Mouse (Mus musculus) thymus, postnatal 10 days (tissue): ENCODE results near the gene Rnaseh2a.

Experiments used
- DNase-seq, 2 experiments: peaks; one replicate each; pipeline ENCODE4 v3.0.0; 2021; ENCODE audit warnings: low spot score in 2 of 2

Gene Rnaseh2a

GRCm38 (mm10) chr8:84969241-84970134 is at the start of gene Rnaseh2a, which contains the start of the genes Gm49661 and Prdx2:
TSS of gene Rnaseh2a (minus strand) at chr8:84969767.
TSS of gene Gm49661 (minus strand) at chr8:84969433.
TSS of gene Prdx2 (plus strand) at chr8:84969587.
- peak in 1 of 2 experiments; percentile 54 for DNase-seq

- no peak for DNase-seq
These were observed 47.6 kb upstream of the Rnaseh2a start for GRCm38 (mm10) chr8:85017209-85017608.

- no peak for DNase-seq
These were observed 47.2 kb upstream of the Rnaseh2a start for GRCm38 (mm10) chr8:85016724-85017123.

GRCm38 (mm10) chr8:85014431-85014830 is 44.9 kb upstream of the Rnaseh2a start, which contains the start of gene Best2:
TSS of gene Best2 (minus strand) at chr8:85014531.
- no peak for DNase-seq

- DNase-seq, result peak; percentile 72 to 86
These were observed 43.8 kb upstream of the Rnaseh2a start for GRCm38 (mm10) chr8:85013230-85013840.

- no peak for DNase-seq
These were observed 41.7 kb upstream of the Rnaseh2a start for GRCm38 (mm10) chr8:85011242-85011641.

DNA sequence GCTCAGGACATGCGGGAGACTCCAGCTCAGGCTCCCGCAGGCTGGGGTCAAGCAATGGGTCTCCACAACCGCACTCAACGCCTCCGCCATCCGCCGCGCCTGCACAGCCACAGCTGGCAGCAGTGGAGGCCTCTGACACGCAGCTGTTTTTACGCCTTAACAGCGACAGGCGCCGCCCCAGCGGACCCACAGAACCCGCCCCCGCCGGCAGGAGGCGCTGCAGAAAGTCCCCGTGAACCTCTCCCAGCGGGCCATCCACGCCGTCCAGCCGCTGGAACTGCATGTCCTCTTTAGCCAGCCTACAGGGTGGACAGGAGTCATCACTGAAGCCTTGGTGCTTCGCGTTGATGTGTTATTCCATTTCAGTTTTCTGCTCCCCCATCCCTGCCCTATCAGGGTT is 38.1 kb upstream of the Rnaseh2a start:
- peak in 1 of 2 experiments; percentile 57 for DNase-seq

- peak; percentile 90 to 98 for DNase-seq
These were observed 28.2 kb upstream of the Rnaseh2a start for GRCm38 (mm10) chr8:84997649-84998295.

DNA sequence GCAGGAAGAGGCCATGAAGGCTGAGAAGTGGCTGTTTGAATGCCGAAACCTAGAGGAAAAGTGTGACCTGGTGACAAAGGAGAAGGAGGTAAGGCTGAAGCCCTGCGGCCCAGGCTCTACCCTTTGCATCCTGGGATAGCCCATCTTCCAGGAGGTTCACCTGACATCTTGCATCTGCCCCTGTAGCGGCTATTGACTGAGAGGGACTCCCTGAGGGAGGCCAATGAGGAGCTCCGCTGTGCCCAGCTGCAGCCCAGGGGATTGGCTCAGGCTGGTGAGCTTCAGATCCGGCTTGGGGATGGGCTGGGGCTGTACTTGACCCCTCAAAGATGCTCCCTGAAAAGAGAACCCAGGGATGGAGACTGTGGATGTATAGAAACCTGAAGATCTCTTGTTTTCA is 27.4 kb upstream of the Rnaseh2a start:
- no peak for DNase-seq

DNA sequence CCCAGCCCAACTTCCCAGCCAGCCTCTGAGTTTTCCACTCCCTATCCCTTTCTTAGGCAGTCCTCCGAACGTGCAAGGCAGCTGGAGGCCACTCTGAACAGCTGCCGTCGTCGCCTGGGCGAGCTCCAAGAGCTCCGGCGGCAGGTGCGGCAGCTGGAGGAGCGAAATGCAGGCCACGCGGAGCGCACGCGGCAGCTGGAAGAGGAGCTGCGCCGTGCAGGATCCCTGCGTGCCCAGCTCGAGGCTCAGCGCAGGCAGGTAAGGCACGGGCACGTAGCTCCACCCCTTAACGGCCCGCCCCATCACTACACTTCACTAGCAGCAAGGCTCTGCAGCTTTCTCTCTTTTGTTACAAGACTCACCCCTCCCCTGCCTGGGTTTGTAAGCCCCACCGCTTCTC is 26.1 kb upstream of the Rnaseh2a start:
- no peak for DNase-seq

DNA sequence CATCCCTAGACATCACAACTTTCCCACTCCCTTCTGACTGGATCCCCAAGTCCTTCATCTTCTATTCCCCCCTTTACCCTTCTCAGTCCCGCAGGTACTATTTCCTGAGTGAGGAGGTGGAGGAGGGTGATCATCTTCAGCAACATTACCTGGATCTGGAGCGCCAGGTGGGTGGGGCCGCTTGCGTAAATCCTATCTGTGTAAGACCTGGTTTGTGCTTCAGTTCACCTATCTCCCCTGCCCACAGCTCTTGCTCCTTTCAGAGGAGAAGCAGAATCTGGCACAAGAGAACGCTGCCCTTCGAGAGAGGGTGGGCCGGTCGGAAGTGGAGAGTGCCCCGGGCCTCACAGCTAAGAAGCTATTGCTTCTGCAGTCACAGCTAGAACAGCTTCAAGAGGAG is 24.8 kb upstream of the Rnaseh2a start:
- no peak for DNase-seq

GRCm38 (mm10) chr8:84990836-84991235 is 21.3 kb upstream of the Rnaseh2a start:
- DNase-seq, result peak in 1 of 2 experiments; percentile 64

DNA sequence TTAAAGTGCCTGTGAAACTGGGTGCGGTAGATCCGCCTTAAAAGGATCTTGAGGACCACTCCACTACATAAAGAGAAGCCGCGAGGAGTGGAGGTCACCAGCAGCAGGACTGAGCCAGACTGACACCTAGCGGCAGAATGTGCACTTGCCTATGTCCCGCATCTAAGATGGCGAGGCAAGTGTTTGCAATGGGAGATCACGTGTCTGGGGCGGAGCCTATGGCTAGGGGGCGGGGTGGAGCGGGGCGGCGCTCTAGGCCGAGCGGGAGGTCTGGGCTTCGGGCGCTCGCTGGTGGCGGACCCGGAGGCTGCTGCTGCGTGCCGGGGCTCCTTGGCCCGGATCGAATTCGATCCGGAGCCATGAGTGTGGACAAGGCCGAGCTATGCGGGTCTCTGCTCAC is 20.8 kb upstream of the Rnaseh2a start, which contains the start of gene Hook2:
Gene Hook2, plus strand, starts transcription at position 255 of the 400 bp plus-strand sequence.
- peak; percentile 95 to 97 for DNase-seq

GRCm38 (mm10) chr8:84989810-84990209 is 20.2 kb upstream of the Rnaseh2a start:
- peak; percentile 85 to 91 for DNase-seq

- DNase-seq, result no peak
These were observed 19.8 kb upstream of the Rnaseh2a start for GRCm38 (mm10) chr8:84989311-84989731.

DNA sequence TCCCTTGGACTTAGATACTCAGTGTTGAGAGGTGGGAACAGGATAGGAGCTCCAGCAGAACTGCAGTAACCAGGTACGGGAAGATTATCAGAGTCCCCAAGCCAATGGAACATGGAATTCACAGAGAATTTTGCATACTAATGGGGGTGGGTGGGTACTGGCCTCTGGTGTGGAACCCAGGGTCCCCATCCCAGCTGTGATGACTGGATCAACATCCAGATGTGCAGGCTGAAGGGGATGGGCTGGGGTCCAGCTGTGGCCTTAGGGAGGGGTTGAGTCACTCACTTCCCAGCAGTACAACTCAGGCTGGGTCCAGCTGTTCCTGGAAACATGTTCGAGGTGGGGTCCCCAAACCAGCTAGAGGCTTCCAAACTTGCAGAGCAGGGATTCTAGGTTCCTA is 18.3 kb upstream of the Rnaseh2a start:
- DNase-seq, result no peak

GRCm38 (mm10) chr8:84987388-84987787 is 17.8 kb upstream of the Rnaseh2a start:
- DNase-seq, result no peak

DNA sequence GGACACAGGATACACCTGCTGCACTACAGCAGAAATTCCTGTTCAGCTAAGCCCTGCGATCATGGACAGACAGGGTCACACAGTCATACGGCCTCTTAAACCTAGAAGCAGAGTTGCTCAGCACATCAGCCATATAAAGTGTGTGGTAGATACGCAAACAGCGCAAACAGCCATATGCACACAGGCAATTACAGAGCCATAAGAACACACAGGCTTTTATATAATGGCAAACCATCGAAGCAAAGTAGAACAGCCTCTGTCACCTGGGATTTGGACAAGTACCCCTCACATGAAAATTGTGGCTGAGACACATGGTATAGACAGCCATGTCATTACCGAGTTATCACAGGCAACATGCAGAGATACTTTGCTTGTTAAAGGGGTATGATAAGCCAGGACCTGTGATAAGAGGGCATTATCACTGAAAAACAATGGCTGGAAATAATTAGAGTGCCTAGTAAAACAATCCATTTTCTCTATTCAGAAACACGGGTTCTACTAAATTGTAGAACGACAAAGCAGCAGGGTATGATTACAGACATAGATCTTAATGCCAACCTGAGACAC is 16.9 kb upstream of the Rnaseh2a start:
- no peak for DNase-seq

- peak; percentile 87 to 91 for DNase-seq
These were observed 16.3 kb upstream of the Rnaseh2a start for GRCm38 (mm10) chr8:84985684-84986378.

DNA sequence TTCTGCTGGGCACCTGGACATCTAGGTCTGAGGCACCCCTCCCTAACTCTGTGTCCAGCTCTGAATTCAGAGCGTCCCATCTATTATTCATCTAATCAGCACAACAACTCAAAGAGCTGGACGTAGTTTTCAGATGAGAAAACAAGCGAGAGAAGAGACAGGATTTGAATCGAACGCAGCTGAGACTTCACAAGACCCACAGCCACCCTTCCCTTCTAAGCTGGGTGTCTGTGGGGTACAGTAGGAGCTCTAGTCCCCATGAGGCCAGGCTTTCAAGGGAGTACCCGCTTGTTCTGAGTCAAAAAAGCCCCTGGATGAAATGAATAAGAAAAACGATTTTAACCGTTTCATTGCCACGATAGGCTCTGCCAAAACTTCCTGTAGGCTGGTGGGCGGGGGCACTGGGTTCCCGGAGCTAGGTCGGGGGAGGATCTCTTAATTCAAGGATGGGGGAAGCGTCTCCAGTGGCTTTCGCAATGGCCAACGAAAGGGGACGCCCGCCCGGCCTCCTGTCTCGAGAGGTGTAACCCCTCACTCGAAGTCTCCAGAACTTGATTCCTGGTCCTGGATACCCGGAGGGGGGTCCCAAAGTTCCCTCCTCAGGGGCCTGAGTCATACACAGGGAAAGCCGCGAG is 15.6 kb upstream of the Rnaseh2a start:
- peak in 1 of 2 experiments; percentile 26 for DNase-seq
